Mouse (Mus musculus): ENCODE measurements around the gene Trpc7. TPM values are rescaled to one million over a fixed set of nuclear protein-coding genes. Genes with fewer than 3 reads are reported as not detected.

The Trpc7 gene
- polyA plus RNA-seq, 1 experiment from 2014 or later, result not detected

- Histone ChIP-seq H3K27ac (no peak overlapping the region), H3K9me3 (replicated peaks) (no peaks in the 10 kb centered on the region), H3K36me3 (no peaks in the 10 kb centered on the region), H3K27me3 (ENCODE audit: low read depth, poor library complexity, severe bottlenecking) (peaks cover 83% of the 10 kb centered on the region), H3K4me1 (peaks cover 30% of the 10 kb centered on the region), H3K4me3 (no peak overlapping the region)
- no peak for DNase-seq (ENCODE audit: low spot score)
- WGBS, result 65% methylated on average over 6 of the region's 6 CpGs
These were observed 139.9 kb downstream of the Trpc7 start for GRCm38 (mm10) chr13:56755871-56756270.

DNA sequence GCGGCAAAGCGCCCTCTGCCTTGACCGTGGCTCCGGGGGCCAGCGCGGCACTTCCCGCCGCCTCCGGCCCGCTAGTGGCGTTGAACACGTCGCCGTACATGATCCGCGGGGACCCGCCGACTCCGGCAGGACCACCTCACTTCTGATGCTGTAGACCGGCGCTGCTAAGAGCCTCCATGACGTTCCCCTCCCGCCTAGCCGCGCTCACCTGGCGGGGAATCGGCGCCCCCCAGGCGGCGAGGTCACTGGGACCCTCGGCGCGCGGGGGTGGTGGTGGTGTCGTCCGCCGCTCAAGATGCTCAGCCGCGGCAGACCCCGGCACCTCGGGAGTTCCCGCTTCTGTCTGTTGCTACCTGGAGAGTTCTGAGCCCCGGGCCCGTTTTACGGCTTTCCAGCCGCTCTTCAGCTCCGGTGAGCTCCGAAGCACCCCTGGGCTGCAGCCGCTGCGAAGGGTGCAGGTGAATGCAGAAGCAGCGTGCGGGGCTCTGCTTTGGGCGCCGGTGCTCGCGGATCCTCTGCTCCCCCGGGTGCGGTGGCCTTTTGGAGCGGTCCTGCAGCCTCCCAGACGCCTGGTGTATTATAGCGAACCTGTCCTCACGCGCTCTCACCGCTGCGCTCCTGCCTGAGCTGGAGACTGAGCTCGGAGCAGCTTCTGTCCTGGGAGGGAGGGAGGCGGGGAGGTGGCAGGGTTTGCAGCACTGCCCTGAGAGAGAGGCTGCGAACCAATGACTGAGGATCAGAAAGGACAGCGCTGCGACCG, 142.4 kb downstream of the Trpc7 start, which contains the start of gene Gm45623:
Gene Gm45623 (minus strand): TSS at position 636 of the 760 bp plus-strand sequence.
- H3K27ac ChIP-seq, result peak within 1 kb of the TSS; percentile 67
- H3K4me1 ChIP-seq, result peaks cover 29% of the 10 kb centered on the region
- H3K9me3 ChIP-seq (replicated peaks), result no peaks in the 10 kb centered on the region
- under 1% methylated on average over 71 of the region's 71 CpGs for WGBS
- H3K4me3 ChIP-seq, result peak within 1 kb of the TSS; percentile 59
- peaks cover 96% of the 10 kb centered on the region for H3K27me3 ChIP-seq (ENCODE audit: low read depth, poor library complexity, severe bottlenecking)
- DNase-seq (ENCODE audit: low spot score), result peak; percentile 66
- no peaks in the 10 kb centered on the region for H3K36me3 ChIP-seq

- peaks cover 91% of the 10 kb centered on the region for H3K27me3 ChIP-seq (ENCODE audit: low read depth, poor library complexity, severe bottlenecking)
- H3K36me3 ChIP-seq, result no peaks in the 10 kb centered on the region
- H3K27ac ChIP-seq, result peak overlapping the region; percentile 67
- peak; percentile 67 for DNase-seq (ENCODE audit: low spot score)
- H3K9me3 ChIP-seq (replicated peaks), result no peaks in the 10 kb centered on the region
- H3K4me1 ChIP-seq, result peaks cover 27% of the 10 kb centered on the region
- peak overlapping the region; percentile 59 for H3K4me3 ChIP-seq
- under 1% methylated on average over 41 of the region's 41 CpGs for WGBS
These were observed 143.2 kb downstream of the Trpc7 start for GRCm38 (mm10) chr13:56752474-56753191.

DNA sequence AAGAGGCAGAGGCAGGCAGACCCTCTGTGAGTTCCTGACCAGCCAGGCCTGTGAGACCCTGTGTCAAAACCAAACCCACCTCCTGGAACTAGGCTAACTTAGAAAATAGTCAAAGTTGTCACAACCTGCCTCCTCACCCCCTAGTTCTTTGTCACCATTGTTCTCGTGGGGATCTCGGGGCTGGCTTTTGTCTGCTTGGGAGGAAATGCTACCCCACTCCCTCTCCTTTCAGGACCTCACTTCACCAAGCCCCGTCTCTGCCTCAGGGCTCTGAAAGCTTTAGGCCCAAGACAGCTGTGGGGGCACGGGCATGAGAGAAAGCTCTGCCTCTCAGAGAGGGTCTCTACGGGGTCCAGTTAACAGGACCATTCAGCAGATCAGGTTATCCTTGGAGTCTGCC, 144.0 kb downstream of the Trpc7 start:
- Histone ChIP-seq H3K4me1 (peaks cover 22% of the 10 kb centered on the region), H3K4me3 (no peak overlapping the region), H3K9me3 (replicated peaks) (no peaks in the 10 kb centered on the region), H3K27ac (no peak overlapping the region), H3K36me3 (no peaks in the 10 kb centered on the region), H3K27me3 (ENCODE audit: low read depth, poor library complexity, severe bottlenecking) (peaks cover 82% of the 10 kb centered on the region)
- no peak for DNase-seq (ENCODE audit: low spot score)
- WGBS, result 27% methylated on average over 5 of the region's 5 CpGs

DNA sequence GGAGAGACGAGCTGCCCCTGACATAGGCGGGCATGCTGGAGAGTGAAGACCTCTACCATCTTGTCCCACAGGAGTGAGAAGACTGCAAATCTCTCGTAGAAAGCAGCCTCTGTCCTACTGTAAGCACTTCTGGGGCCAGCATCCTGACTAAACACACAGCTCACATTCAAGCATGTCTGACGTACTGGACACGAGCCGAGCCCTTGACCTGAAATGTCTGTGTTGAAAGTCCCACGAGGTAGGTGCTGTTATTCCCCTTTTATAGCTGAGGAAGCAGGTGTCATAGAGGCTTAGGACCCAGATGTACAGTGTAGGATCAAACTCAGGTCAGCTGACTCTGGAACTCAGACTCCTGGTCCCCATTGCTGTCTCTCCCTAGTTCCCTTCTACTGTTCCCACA, 146.4 kb downstream of the Trpc7 start:
- H3K36me3 ChIP-seq, result peaks cover 2% of the 10 kb centered on the region; the same call in 1 of the 2 replicates
- DNase-seq (ENCODE audit: low spot score), result no peak
- H3K9me3 ChIP-seq (replicated peaks), result no peaks in the 10 kb centered on the region
- H3K4me3 ChIP-seq, result no peak overlapping the region
- peaks cover 22% of the 10 kb centered on the region for H3K4me1 ChIP-seq
- H3K27me3 ChIP-seq (ENCODE audit: low read depth, poor library complexity, severe bottlenecking), result peaks cover 58% of the 10 kb centered on the region
- WGBS, result 89% methylated on average over 7 of the region's 7 CpGs
- H3K27ac ChIP-seq, result no peak overlapping the region

GRCm38 (mm10) chr13:56747554-56747953, 148.2 kb downstream of the Trpc7 start:
- no peak for DNase-seq (ENCODE audit: low spot score)
- Histone ChIP-seq H3K36me3 (peaks cover 8% of the 10 kb centered on the region; the same call in 1 of the 2 replicates), H3K4me1 (peaks cover 6% of the 10 kb centered on the region), H3K9me3 (replicated peaks) (no peaks in the 10 kb centered on the region), H3K27me3 (ENCODE audit: low read depth, poor library complexity, severe bottlenecking) (peaks cover 40% of the 10 kb centered on the region), H3K27ac (0 out of 2 replicates have a peak overlapping the region, but pooled peaks have one; percentile 8), H3K4me3 (no peak overlapping the region)
- 69% methylated on average over 8 of the region's 8 CpGs for WGBS

DNA sequence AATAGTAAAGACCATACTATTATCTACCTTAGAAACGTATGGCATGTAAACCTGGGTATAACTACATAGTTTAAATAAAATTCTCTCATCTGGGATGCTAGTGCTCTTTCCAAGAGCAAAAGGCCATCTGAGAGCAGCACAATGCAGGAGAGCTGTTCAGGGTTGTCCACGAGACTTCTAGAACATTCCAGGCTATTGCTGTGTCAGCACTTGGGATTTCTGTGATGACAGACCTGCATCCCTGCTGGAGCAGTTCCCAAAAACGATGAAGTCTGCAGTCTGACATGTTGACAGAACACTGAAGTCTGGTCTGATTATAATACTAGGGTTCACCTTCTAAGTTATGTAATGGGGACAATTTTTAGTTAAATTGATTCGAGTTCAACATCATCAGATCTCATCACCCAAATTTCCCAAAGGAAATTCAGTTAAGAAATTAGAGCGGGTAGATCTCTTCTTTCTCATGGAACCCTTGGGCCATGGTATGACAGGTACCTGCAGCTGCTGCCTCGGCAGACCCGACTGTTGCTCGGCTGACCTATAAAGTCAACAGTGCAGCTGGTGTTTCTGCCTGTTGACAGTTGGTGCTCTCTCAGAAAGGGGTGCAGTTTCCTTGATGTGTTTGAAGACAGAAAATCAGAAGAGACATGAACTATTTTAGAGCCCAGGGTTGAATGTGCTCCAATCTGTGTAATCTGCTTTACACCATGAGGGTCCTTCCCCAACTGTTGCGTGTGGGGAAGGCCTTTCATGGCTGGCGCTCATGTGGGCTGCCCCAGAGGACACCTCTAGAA, 148.9 kb downstream of the Trpc7 start:
- H3K4me1 ChIP-seq, result peaks cover under 1% of the 10 kb centered on the region; the same call in 1 of the 2 replicates
- no peak overlapping the region for H3K4me3 ChIP-seq
- 82% methylated on average over 10 of the region's 10 CpGs for WGBS
- no peaks in the 10 kb centered on the region for H3K9me3 ChIP-seq (replicated peaks)
- H3K27me3 ChIP-seq (ENCODE audit: low read depth, poor library complexity, severe bottlenecking), result peaks cover 34% of the 10 kb centered on the region
- no peak for DNase-seq (ENCODE audit: low spot score)
- H3K27ac ChIP-seq, result 0 out of 2 replicates have a peak overlapping the region, but pooled peaks have one; percentile 8
- H3K36me3 ChIP-seq, result peaks cover 13% of the 10 kb centered on the region

GRCm38 (mm10) chr13:56742325-56742901, 153.4 kb downstream of the Trpc7 start:
- H3K27me3 ChIP-seq (ENCODE audit: low read depth, poor library complexity, severe bottlenecking), result no peaks in the 10 kb centered on the region
- H3K4me3 ChIP-seq, result no peak overlapping the region
- no peak for DNase-seq (ENCODE audit: low spot score)
- 93% methylated on average over 6 of the region's 6 CpGs for WGBS
- H3K36me3 ChIP-seq, result peaks cover 56% of the 10 kb centered on the region
- no peaks in the 10 kb centered on the region for H3K9me3 ChIP-seq (replicated peaks)
- H3K4me1 ChIP-seq, result no peaks in the 10 kb centered on the region
- H3K27ac ChIP-seq, result no peak overlapping the region

DNA sequence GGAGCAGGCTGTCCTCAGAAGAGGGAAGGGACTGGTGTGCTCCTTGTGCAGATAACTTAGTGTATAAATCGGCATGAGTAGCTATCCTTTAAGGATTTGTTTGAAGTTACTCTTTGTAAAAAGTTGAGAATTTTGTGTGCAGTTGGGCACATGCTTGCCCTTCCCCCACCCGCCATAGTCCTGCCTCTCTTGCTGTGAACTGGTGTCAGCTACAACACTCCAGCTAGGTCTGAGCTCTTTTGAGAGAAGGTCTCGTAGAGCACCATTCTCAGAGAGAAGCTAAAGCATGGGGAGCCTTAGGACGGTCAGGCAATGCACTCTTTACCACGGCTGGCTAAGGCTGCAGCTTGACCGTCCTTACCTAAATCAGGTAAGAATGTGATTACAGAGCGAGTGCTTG, 154.1 kb downstream of the Trpc7 start:
- H3K4me3 ChIP-seq, result no peak overlapping the region
- no peaks in the 10 kb centered on the region for H3K9me3 ChIP-seq (replicated peaks)
- DNase-seq (ENCODE audit: low spot score), result no peak
- peaks cover 63% of the 10 kb centered on the region for H3K36me3 ChIP-seq
- 91% methylated on average over 7 of the region's 7 CpGs for WGBS
- H3K27me3 ChIP-seq (ENCODE audit: low read depth, poor library complexity, severe bottlenecking), result no peaks in the 10 kb centered on the region
- H3K27ac ChIP-seq, result no peak overlapping the region
- no peaks in the 10 kb centered on the region for H3K4me1 ChIP-seq

DNA sequence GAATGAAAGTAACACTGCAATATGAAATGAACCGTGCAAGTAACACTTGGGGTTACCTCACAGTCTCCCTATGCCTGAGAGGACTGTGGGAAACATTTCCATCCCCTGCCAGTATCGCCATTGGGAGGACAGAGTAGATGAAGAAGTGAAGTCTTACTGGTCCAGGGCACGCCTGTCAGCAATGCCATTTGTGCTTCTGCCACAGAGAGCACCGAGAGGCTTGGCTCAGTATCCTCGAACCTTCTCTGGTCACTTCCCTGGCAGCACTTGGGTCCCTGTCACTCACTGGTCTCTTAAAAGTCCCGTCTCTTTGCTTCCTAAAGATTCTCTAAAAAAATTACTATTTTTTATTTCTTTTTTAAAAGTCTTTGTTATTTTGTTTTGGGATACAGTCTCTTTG, 155.3 kb downstream of the Trpc7 start:
- H3K27ac ChIP-seq, result no peak overlapping the region
- 89% methylated on average over 6 of the region's 6 CpGs for WGBS
- no peak overlapping the region for H3K4me3 ChIP-seq
- no peaks in the 10 kb centered on the region for H3K9me3 ChIP-seq (replicated peaks)
- peaks cover 75% of the 10 kb centered on the region for H3K36me3 ChIP-seq
- H3K27me3 ChIP-seq (ENCODE audit: low read depth, poor library complexity, severe bottlenecking), result no peaks in the 10 kb centered on the region
- no peaks in the 10 kb centered on the region for H3K4me1 ChIP-seq
- no peak for DNase-seq (ENCODE audit: low spot score)

- DNase-seq (ENCODE audit: low spot score), result no peak
- H3K27me3 ChIP-seq (ENCODE audit: low read depth, poor library complexity, severe bottlenecking), result no peaks in the 10 kb centered on the region
- H3K36me3 ChIP-seq, result peaks cover 85% of the 10 kb centered on the region
- no peak overlapping the region for H3K27ac ChIP-seq
- no peaks in the 10 kb centered on the region for H3K9me3 ChIP-seq (replicated peaks)
- no peak overlapping the region for H3K4me3 ChIP-seq
- WGBS, result 93% methylated on average over 5 of the region's 5 CpGs
- H3K4me1 ChIP-seq, result no peaks in the 10 kb centered on the region
These were observed 156.2 kb downstream of the Trpc7 start for GRCm38 (mm10) chr13:56739556-56739955.

DNA sequence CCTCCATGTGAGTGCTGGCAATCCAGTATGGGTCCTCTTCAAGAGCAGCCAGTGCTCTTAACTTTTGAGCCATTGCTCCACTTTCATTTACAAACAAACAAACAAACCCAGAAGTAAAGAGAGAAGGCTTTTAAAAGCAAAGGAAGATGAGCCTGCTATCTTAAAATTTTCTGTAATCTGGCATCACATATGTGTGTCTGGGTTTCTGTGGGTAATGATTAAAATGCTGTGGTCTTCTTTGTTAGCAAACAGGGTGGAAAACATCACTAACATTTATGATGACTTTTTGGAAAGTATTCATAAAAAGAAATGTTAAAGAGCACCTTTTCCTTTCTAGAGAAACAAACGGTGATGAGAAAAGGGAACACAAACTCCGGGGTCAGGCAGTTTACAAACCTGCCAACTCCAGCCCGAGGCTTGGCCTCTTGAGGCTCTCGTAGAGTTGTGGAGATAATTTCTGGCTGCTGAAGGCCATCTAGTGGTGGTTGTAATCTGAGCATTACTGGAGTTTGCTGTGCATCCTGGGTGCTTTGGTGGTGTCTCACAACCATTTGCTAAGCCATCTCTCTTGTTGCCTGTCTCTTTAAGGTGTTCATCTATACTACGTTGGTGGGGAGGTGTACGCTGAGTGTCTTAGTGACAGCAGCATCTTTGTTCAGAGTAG, 160.4 kb downstream of the Trpc7 start:
- no peak overlapping the region for H3K27ac ChIP-seq
- H3K36me3 ChIP-seq, result peaks cover 100% of the 10 kb centered on the region
- no peak for DNase-seq (ENCODE audit: low spot score)
- H3K9me3 ChIP-seq (replicated peaks), result no peaks in the 10 kb centered on the region
- 76% methylated on average over 6 of the region's 6 CpGs for WGBS
- no peaks in the 10 kb centered on the region for H3K27me3 ChIP-seq (ENCODE audit: low read depth, poor library complexity, severe bottlenecking)
- H3K4me3 ChIP-seq, result no peak overlapping the region
- no peaks in the 10 kb centered on the region for H3K4me1 ChIP-seq

Measured in limb, embryonic 10.5 days (tissue).